Mouse (Mus musculus): ENCODE data around the gene Nutf2. TPM values are rescaled to one million over a fixed set of nuclear protein-coding genes. Genes with fewer than 3 reads are reported as not detected.

Nutf2 gene
- polyA plus RNA-seq, 1 experiment, result 141 TPM

DNA sequence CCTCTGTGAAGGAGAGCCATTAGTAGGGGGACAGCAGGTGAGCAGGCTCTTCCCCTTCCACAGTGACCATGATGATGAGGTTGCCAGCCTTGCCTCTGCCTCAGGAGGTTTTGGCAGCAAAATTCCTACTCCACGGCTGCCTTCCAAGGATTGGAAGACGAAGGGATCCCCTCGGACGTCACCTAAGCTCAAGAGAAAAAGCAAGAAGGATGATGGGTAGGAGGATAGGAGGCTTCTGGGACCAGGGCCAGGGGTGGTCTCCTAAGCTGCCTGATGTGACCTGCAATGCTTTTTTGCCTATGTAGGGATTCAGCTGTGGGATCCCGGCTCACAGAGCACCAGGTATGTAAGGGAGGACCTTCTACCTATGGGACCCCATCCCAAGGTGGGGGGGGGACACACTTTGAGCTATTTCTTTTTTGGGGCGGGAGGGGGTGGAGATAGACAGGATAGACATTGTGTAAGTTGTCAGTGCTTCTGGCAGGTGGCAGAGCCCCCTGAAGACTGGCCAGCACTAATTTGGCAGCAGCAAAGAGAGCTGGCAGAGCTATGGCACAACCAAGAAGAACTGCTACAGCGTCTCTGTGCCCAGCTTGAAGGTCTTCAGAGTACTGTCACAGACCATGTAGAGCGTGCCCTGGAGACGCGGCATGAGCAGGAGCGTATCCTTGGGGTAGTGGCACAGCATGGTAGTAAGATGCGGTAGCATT is 29.5 kb downstream of the Nutf2 start:
- Histone ChIP-seq H3K36me3 (ENCODE audit: control insufficient read depth, insufficient read depth) (peaks cover 21% of the 10 kb centered on the region), H3K4me3 (no peak overlapping the region), H3K79me2 (ENCODE audit: control insufficient read depth, insufficient read depth) (no peaks in the 10 kb centered on the region), H3K27me3 (ENCODE audit: control insufficient read depth, insufficient read depth, insufficient read length) (no peaks in the 10 kb centered on the region), H3K4me2 (ENCODE audit: low read depth) (no peak overlapping the region), H3ac (ENCODE audit: control insufficient read depth, insufficient read length) (no peak overlapping the region)
- TF ChIP-seq USF1 (IDR thresholded peaks at IDR 0.05; ENCODE audit: low read depth), result no peak

- Histone ChIP-seq H3K4me2 (ENCODE audit: low read depth) (no peak overlapping the region), H3K79me2 (ENCODE audit: control insufficient read depth, insufficient read depth) (no peaks in the 10 kb centered on the region), H3K4me3 (no peak overlapping the region), H3K27me3 (ENCODE audit: control insufficient read depth, insufficient read depth, insufficient read length) (no peaks in the 10 kb centered on the region), H3K36me3 (ENCODE audit: control insufficient read depth, insufficient read depth) (peaks cover 12% of the 10 kb centered on the region), H3ac (ENCODE audit: control insufficient read depth, insufficient read length) (no peak overlapping the region)
- no peak for TF ChIP-seq MAX (IDR thresholded peaks at IDR 0.05; ENCODE audit: low read depth)
- peak in 1 of 3 experiments; percentile 5 for TF ChIP-seq MYOG (IDR thresholded peaks at IDR 0.05; ENCODE audit: control insufficient read depth in 1 of 3, insufficient read depth in 1 of 3, insufficient read length in 2 of 3, low read depth in 2 of 3)
Measured at GRCm38 (mm10) chr8:105890870-105891269, 30.5 kb downstream of the Nutf2 start.

DNA sequence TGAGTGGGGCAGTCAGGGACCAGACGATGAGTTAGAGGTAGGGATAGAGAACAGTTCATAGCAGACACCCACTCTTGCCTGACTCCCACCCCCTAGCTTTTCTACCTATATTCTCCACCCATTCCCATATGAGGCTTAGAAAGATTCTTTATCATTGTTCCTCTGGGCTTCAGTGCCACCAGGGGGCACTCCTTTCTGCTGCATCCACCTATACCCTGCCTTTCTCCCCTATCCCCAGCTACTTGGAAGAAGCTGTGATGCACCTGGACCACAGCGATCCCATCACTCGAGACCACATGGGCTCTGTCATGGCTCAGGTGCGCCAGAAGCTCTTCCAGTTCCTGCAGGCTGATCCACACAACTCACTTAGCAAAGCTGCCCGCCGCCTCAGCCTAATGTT is 32.1 kb downstream of the Nutf2 start:
- H3K79me2 ChIP-seq (ENCODE audit: control insufficient read depth, insufficient read depth), result no peaks in the 10 kb centered on the region
- no peak overlapping the region for H3ac ChIP-seq (ENCODE audit: control insufficient read depth, insufficient read length)
- no peaks in the 10 kb centered on the region for H3K27me3 ChIP-seq (ENCODE audit: control insufficient read depth, insufficient read depth, insufficient read length)
- no peak for TF ChIP-seq MYOG (IDR thresholded peaks at IDR 0.05; ENCODE audit: control insufficient read depth in 1 of 3, insufficient read depth in 1 of 3, insufficient read length in 2 of 3, low read depth in 2 of 3)
- TF ChIP-seq SRF (IDR thresholded peaks at IDR 0.05; ENCODE audit: control insufficient read depth, insufficient read length, low read depth), result no peak
- no peak for TF ChIP-seq REST (IDR thresholded peaks at IDR 0.05; ENCODE audit: insufficient read depth, insufficient read length)
- no peak for TF ChIP-seq USF1 (IDR thresholded peaks at IDR 0.05; ENCODE audit: low read depth)
- no peak for TF ChIP-seq MYOD1 (IDR thresholded peaks at IDR 0.05; ENCODE audit: control insufficient read depth in 1 of 3, insufficient read length in 2 of 3, low read depth in 2 of 3)
- no peak for TF ChIP-seq CEBPB (IDR thresholded peaks at IDR 0.05; ENCODE audit: insufficient read depth, poor library complexity, severe bottlenecking)
- TF ChIP-seq TCF12 (IDR thresholded peaks at IDR 0.05; ENCODE audit: insufficient read depth, poor library complexity, severe bottlenecking), result no peak
- TF ChIP-seq TCF3 (IDR thresholded peaks at IDR 0.05; ENCODE audit: insufficient read length, low read depth), result no peak
- TF ChIP-seq E2F4 (IDR thresholded peaks at IDR 0.05; ENCODE audit: insufficient read depth), result no peak
- no peak for TF ChIP-seq POLR2A (IDR thresholded peaks at IDR 0.05; ENCODE audit: insufficient read length, low read depth)
- TF ChIP-seq MAX (IDR thresholded peaks at IDR 0.05; ENCODE audit: low read depth), result no peak
- no peak for TF ChIP-seq POLR2AphosphoS2 (IDR thresholded peaks at IDR 0.05; ENCODE audit: insufficient read length, low read depth)
- H3K4me3 ChIP-seq, result no peak overlapping the region
- peaks cover 8% of the 10 kb centered on the region for H3K36me3 ChIP-seq (ENCODE audit: control insufficient read depth, insufficient read depth)
- H3K4me2 ChIP-seq (ENCODE audit: low read depth), result no peak overlapping the region

DNA sequence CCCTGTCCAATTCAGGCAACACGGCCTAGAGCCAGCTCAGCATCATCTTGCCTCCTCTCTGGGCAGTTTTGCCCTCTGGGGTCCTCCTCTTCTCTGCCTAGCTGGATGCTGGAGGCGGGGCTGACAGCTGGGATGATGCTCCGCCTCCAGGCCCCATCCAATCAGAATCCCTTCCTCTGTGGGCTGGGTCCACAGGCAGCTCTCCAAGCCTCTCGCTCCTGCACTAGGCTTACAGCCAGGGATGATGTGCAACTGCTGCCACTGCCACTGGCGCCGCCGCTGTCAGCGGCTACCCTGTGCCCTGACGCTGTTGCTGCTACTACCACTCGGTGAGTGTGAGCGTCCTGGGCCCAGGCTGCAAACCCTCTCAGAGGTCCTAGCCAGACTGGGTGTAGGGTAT is 33.0 kb downstream of the Nutf2 start, which contains the start of gene Nrn1l:
Gene Nrn1l, plus strand, starts transcription at position 229 of the 400 bp plus-strand sequence.
- no peak within 1 kb of the TSS for H3K4me3 ChIP-seq
- H3ac ChIP-seq (ENCODE audit: control insufficient read depth, insufficient read length), result no peak within 1 kb of the TSS
- no peaks in the 10 kb centered on the region for H3K79me2 ChIP-seq (ENCODE audit: control insufficient read depth, insufficient read depth)
- no peak for TF ChIP-seq REST (IDR thresholded peaks at IDR 0.05; ENCODE audit: insufficient read depth, insufficient read length)
- no peak for TF ChIP-seq TCF12 (IDR thresholded peaks at IDR 0.05; ENCODE audit: insufficient read depth, poor library complexity, severe bottlenecking)
- TF ChIP-seq MAX (IDR thresholded peaks at IDR 0.05; ENCODE audit: low read depth), result no peak
- TF ChIP-seq USF1 (IDR thresholded peaks at IDR 0.05; ENCODE audit: low read depth), result no peak
- no peak for TF ChIP-seq SRF (IDR thresholded peaks at IDR 0.05; ENCODE audit: control insufficient read depth, insufficient read length, low read depth)
- no peak for TF ChIP-seq MYOD1 (IDR thresholded peaks at IDR 0.05; ENCODE audit: control insufficient read depth in 1 of 3, insufficient read length in 2 of 3, low read depth in 2 of 3)
- peak; percentile 29 for TF ChIP-seq POLR2A (IDR thresholded peaks at IDR 0.05; ENCODE audit: insufficient read length, low read depth)
- no peak for TF ChIP-seq MYOG (IDR thresholded peaks at IDR 0.05; ENCODE audit: control insufficient read depth in 1 of 3, insufficient read depth in 1 of 3, insufficient read length in 2 of 3, low read depth in 2 of 3)
- peak; percentile 13 for TF ChIP-seq POLR2AphosphoS2 (IDR thresholded peaks at IDR 0.05; ENCODE audit: insufficient read length, low read depth)
- no peak within 1 kb of the TSS for H3K4me2 ChIP-seq (ENCODE audit: low read depth)
- peaks cover 5% of the 10 kb centered on the region for H3K36me3 ChIP-seq (ENCODE audit: control insufficient read depth, insufficient read depth)
- no peaks in the 10 kb centered on the region for H3K27me3 ChIP-seq (ENCODE audit: control insufficient read depth, insufficient read depth, insufficient read length)

- Histone ChIP-seq H3K79me2 (ENCODE audit: control insufficient read depth, insufficient read depth) (peaks cover 19% of the 10 kb centered on the region), H3K36me3 (ENCODE audit: control insufficient read depth, insufficient read depth) (no peaks in the 10 kb centered on the region), H3K4me2 (ENCODE audit: low read depth) (no peak overlapping the region), H3K4me3 (no peak overlapping the region), H3K27me3 (ENCODE audit: control insufficient read depth, insufficient read depth, insufficient read length) (no peaks in the 10 kb centered on the region), H3ac (ENCODE audit: control insufficient read depth, insufficient read length) (no peak overlapping the region)
- TF ChIP-seq TCF3 (IDR thresholded peaks at IDR 0.05; ENCODE audit: insufficient read length, low read depth) (no peak), MAX (IDR thresholded peaks at IDR 0.05; ENCODE audit: low read depth) (no peak), POLR2AphosphoS2 (IDR thresholded peaks at IDR 0.05; ENCODE audit: insufficient read length, low read depth) (no peak), TCF12 (IDR thresholded peaks at IDR 0.05; ENCODE audit: insufficient read depth, poor library complexity, severe bottlenecking) (no peak), MYOD1 (IDR thresholded peaks at IDR 0.05; ENCODE audit: control insufficient read depth in 1 of 3, insufficient read length in 2 of 3, low read depth in 2 of 3) (no peak), REST (IDR thresholded peaks at IDR 0.05; ENCODE audit: insufficient read depth, insufficient read length) (no peak), E2F4 (IDR thresholded peaks at IDR 0.05; ENCODE audit: insufficient read depth) (no peak), MYOG (IDR thresholded peaks at IDR 0.05; ENCODE audit: control insufficient read depth in 1 of 3, insufficient read depth in 1 of 3, insufficient read length in 2 of 3, low read depth in 2 of 3) (no peak), SRF (IDR thresholded peaks at IDR 0.05; ENCODE audit: control insufficient read depth, insufficient read length, low read depth) (no peak), USF1 (IDR thresholded peaks at IDR 0.05; ENCODE audit: low read depth) (no peak), CEBPB (IDR thresholded peaks at IDR 0.05; ENCODE audit: insufficient read depth, poor library complexity, severe bottlenecking) (no peak), POLR2A (IDR thresholded peaks at IDR 0.05; ENCODE audit: insufficient read length, low read depth) (no peak)
Measured at GRCm38 (mm10) chr8:105897801-105898480, 37.6 kb downstream of the Nutf2 start.

All from myocyte (in vitro differentiated cells).